In genomic region chrX:106580410-106580809, GRCm38 (mm10) we compare ENCODE assay signal across 21 mouse cellular contexts. TPM values are rescaled to one million over a fixed set of nuclear protein-coding genes. Genes with fewer than 3 reads are reported as not detected.
DNase-seq lines count a peak whose midpoint lies in the region; ATAC-seq and TF ChIP-seq lines count a peak whose summit lies in the region.
"Had no signal": no experiment of that assay in that cellular context is flagged by ENCODE, and none has a peak within 500 bp of the region (broad histone marks: within the 10 kb centered on the region; RNA-seq: fewer than 3 reads in every experiment).

No protein-coding gene starts in this region.

- no peaks in the 10 kb centered on the region for H3K4me1 ChIP-seq in hindbrain, postnatal 0 days (ENCODE audit: insufficient read depth, low read length)
- no peaks in the 10 kb centered on the region for H3K4me1 ChIP-seq in hindbrain, embryonic 13.5 days (replicated peaks)
- H3K4me1 ChIP-seq in lung, embryonic 14.5 days (ENCODE audit: insufficient read depth), result no peaks in the 10 kb centered on the region
- H3K4me1 ChIP-seq: embryonic facial prominence, embryonic 10.5 days; forebrain, embryonic 13.5 days; heart, embryonic 15.5 days; hindbrain, embryonic 10.5 days; hindbrain, embryonic 15.5 days had no signal

- H3K36me3 ChIP-seq in hindbrain, postnatal 0 days (ENCODE audit: insufficient read depth, low read length), result no peaks in the 10 kb centered on the region
- no peaks in the 10 kb centered on the region for H3K36me3 ChIP-seq in hindbrain, embryonic 13.5 days
- no peaks in the 10 kb centered on the region for H3K36me3 ChIP-seq in lung, embryonic 14.5 days (ENCODE audit: insufficient read depth)
- no peaks in the 10 kb centered on the region for H3K36me3 ChIP-seq in splenic B cell, adult 2 months (ENCODE audit: control insufficient read depth, insufficient read depth, low read length, poor library complexity, severe bottlenecking)
- H3K36me3 ChIP-seq: embryonic facial prominence, embryonic 10.5 days; heart, embryonic 15.5 days; hindbrain, embryonic 10.5 days; hindbrain, embryonic 15.5 days had no signal

- no peaks in the 10 kb centered on the region for H3K9me3 ChIP-seq in hindbrain, postnatal 0 days (ENCODE audit: low read length)
- H3K9me3 ChIP-seq in hindbrain, embryonic 13.5 days, result no peaks in the 10 kb centered on the region
- no peaks in the 10 kb centered on the region for H3K9me3 ChIP-seq in lung, embryonic 14.5 days (ENCODE audit: low read depth, low read length)
- H3K9me3 ChIP-seq: embryonic facial prominence, embryonic 10.5 days; forebrain, embryonic 13.5 days; heart, embryonic 15.5 days; hindbrain, embryonic 10.5 days; hindbrain, embryonic 15.5 days had no signal

- peak; percentile 12; the same call in 1 of the 2 replicates for TF ChIP-seq CTCF in hindbrain, postnatal 0 days (IDR thresholded peaks at IDR 0.05; ENCODE audit: low read depth)
- TF ChIP-seq CTCF in lung, embryonic 14.5 days (IDR thresholded peaks at IDR 0.05; ENCODE audit: low read depth), result no peak

- H3K4me2 ChIP-seq in hindbrain, postnatal 0 days (ENCODE audit: low read depth, low read length), result no peak overlapping the region
- H3K4me2 ChIP-seq in hindbrain, embryonic 13.5 days, result no peak overlapping the region
- no peak overlapping the region for H3K4me2 ChIP-seq in lung, embryonic 14.5 days
- H3K4me2 ChIP-seq: forebrain, embryonic 13.5 days; heart, embryonic 11.5 days; heart, embryonic 15.5 days; hindbrain, embryonic 15.5 days had no signal

- no peak overlapping the region for H3K9ac ChIP-seq in hindbrain, postnatal 0 days (replicated peaks; ENCODE audit: low read length)
- no peak overlapping the region for H3K9ac ChIP-seq in hindbrain, embryonic 13.5 days
- no peak overlapping the region for H3K9ac ChIP-seq in lung, embryonic 14.5 days
- H3K9ac ChIP-seq: forebrain, embryonic 13.5 days; forebrain, postnatal 0 days; heart, embryonic 15.5 days; hindbrain, embryonic 15.5 days had no signal

- H3K27ac ChIP-seq in hindbrain, postnatal 0 days, result no peak overlapping the region
- no peak overlapping the region for H3K27ac ChIP-seq in hindbrain, embryonic 13.5 days
- no peak overlapping the region for H3K27ac ChIP-seq in lung, embryonic 14.5 days (ENCODE audit: low read depth)
- H3K27ac ChIP-seq: embryonic facial prominence, embryonic 10.5 days; forebrain, embryonic 13.5 days; heart, embryonic 15.5 days; hindbrain, embryonic 10.5 days; hindbrain, embryonic 15.5 days had no signal

- H3K4me3 ChIP-seq in hindbrain, postnatal 0 days (ENCODE audit: low read length), result no peak overlapping the region
- no peak overlapping the region for H3K4me3 ChIP-seq in hindbrain, embryonic 13.5 days
- H3K4me3 ChIP-seq in lung, embryonic 14.5 days (ENCODE audit: low read depth, low read length), result no peak overlapping the region
- H3K4me3 ChIP-seq: embryonic facial prominence, embryonic 10.5 days; forebrain, embryonic 13.5 days; heart, embryonic 15.5 days; hindbrain, embryonic 10.5 days; hindbrain, embryonic 15.5 days had no signal

- 0 out of 2 replicates have a peak, but pooled peaks cover 4% of the 10 kb centered on the region for H3K27me3 ChIP-seq in hindbrain, postnatal 0 days (ENCODE audit: insufficient read depth, low read length)
- no peaks in the 10 kb centered on the region for H3K27me3 ChIP-seq in hindbrain, embryonic 13.5 days
- H3K27me3 ChIP-seq in lung, embryonic 14.5 days (ENCODE audit: insufficient read depth, low read length), result no peaks in the 10 kb centered on the region
- no peaks in the 10 kb centered on the region for H3K27me3 ChIP-seq in splenic B cell, adult 2 months (ENCODE audit: control insufficient read depth, insufficient read depth, low read length, poor library complexity, severe bottlenecking)
- H3K27me3 ChIP-seq: forebrain, embryonic 13.5 days; heart, embryonic 15.5 days; hindbrain, embryonic 15.5 days had no signal

- no peak for DNase-seq in hindbrain, postnatal 0 days (ENCODE audit: low spot score)
- peak; percentile 3 for DNase-seq in lung, embryonic 14.5 days
- no peak for DNase-seq in lung, postnatal 36 days
- peak; percentile 2 for DNase-seq in splenic B cell, adult 2 months (ENCODE audit: low read depth, low spot score)
- no peak for DNase-seq in right cerebral cortex, postnatal 36 days (ENCODE audit: low spot score in 2 of 2)
- DNase-seq: adrenal gland, adult 2 months; adrenal gland, postnatal 25 days; cerebellum, adult 2 months; cerebellum, postnatal 10 days; forebrain, postnatal 0 days; heart, adult 18-20 months; heart, postnatal 14 days had no signal

- no peak for ATAC-seq in hindbrain, postnatal 0 days
- no peak for ATAC-seq in hindbrain, embryonic 13.5 days (ENCODE audit: low FRiP score)
- no peak for ATAC-seq in lung, embryonic 14.5 days (ENCODE audit: insufficient read depth)
- ATAC-seq: forebrain, embryonic 13.5 days; forebrain, postnatal 0 days; inflammation-experienced regulatory T-cells, adult 6 months had no signal

RNA-seq across cellular contexts. Expression of gene Gm5127, which starts 2.6 kb away (rescaled TPM):
- 0.78 TPM in 1 of 2 replicates, not detected in the other for total RNA-seq in hindbrain, postnatal 0 days (2014; rRNA removed)
- polyA plus RNA-seq in hindbrain, postnatal 0 days (2015; fragmentation: Nextera tagmentation; extraction: Ambion mirVana), result 0.16 and 0.23 TPM in 2 replicates
- polyA plus RNA-seq in hindbrain, embryonic 13.5 days (2015; fragmentation: Nextera tagmentation; extraction: Ambion mirVana), result 0.17 and 0.26 TPM in 2 replicates
- polyA plus RNA-seq in lung, embryonic 14.5 days (2014; fragmentation: Nextera tagmentation; extraction: Ambion mirVana), result 0.09 TPM in 1 of 2 replicates, not detected in the other
- total RNA-seq: adrenal gland, adult 2 months; adrenal gland, postnatal 25 days; forebrain, postnatal 0 days; gastrocnemius, adult 8-10 months; heart, adult 18-20 months; heart, postnatal 14 days had no signal
- polyA plus RNA-seq: adrenal gland, adult 2 months; forebrain, embryonic 13.5 days; heart, embryonic 15.5 days had no signal

RNA-seq across cellular contexts. Expression of gene Cysltr1, which starts 23.1 kb away (rescaled TPM):
- 0.63 TPM in 1 of 2 replicates, not detected in the other for total RNA-seq in hindbrain, postnatal 0 days (2014; rRNA removed)
- 0.77 and 0.79 TPM in 2 replicates for polyA plus RNA-seq in hindbrain, postnatal 0 days (2015; fragmentation: Nextera tagmentation; extraction: Ambion mirVana)
- polyA plus RNA-seq in hindbrain, embryonic 13.5 days (2015; fragmentation: Nextera tagmentation; extraction: Ambion mirVana), result 0.82 and 0.91 TPM in 2 replicates
- polyA plus RNA-seq in lung, embryonic 14.5 days (2014; fragmentation: Nextera tagmentation; extraction: Ambion mirVana), result 3.5 and 4.0 TPM in 2 replicates

Comparison
In these comparisons a context has a peak if more than half of its experiments do, and no peak if none do; other contexts are left out.
1. DNase-seq: peak in lung, embryonic 14.5 days (single experiment) and splenic B cell, adult 2 months (single experiment); none in hindbrain, postnatal 0 days (single experiment), lung, postnatal 36 days (single experiment) and right cerebral cortex, postnatal 36 days (0 of 2).